Mouse (Mus musculus) left cerebral cortex, postnatal 10 days (tissue): Measurements from ENCODE around the gene Smg7. TPM values are rescaled to one million over a fixed set of nuclear protein-coding genes. Genes with fewer than 3 reads are reported as not detected.

Experiments
- DNase-seq, 2 experiments: peaks; one replicate each; pipeline ENCODE4 v3.0.0; 2021 to 2022; ENCODE audit warnings: low spot score in 2 of 2, mixed read lengths in 1 of 2; ENCODE audit errors: extremely low spot score in 1 of 2
- intact Hi-C: fragments of 180-260 bp; cut with DNase I; formaldehyde crosslinking; loops from one replicate; pipeline ENCODE4 v1.15.1; 2025
- total RNA-seq, 2 experiments: library from RNA; stranded (reverse); gene quantifications; 2 replicates each; pipeline ENCODE4 v1.2.3; 2021

Smg7 gene
- total RNA-seq, 2 experiments from 2014 or later, result 77.0 to 81.3 TPM

- intact Hi-C loops, result no loop called here
- no peak for DNase-seq
Measured at GRCm38 (mm10) chr1:152790254-152790653, 112.2 kb downstream of the Smg7 start.

GRCm38 (mm10) chr1:152788121-152788660 is 114.3 kb downstream of the Smg7 start:
- DNase-seq, result no peak
- intact Hi-C loops, result no loop called here

Other genes starting within 250 kb of the Smg7 start
- not detected for gene Apobec4, start 152.1 kb downstream of the Smg7 start, total RNA-seq
- gene Rgl1, start 136.3 kb downstream of the Smg7 start, total RNA-seq, result 10 to 100 TPM; 85.2 to 86.9 TPM
- gene Arpc5, start 136.1 kb downstream of the Smg7 start, total RNA-seq, result 100 to 1,000 TPM; 210 to 213 TPM
- 1 to 10 TPM; 2.4 to 2.8 TPM for gene Ncf2, start 102.5 kb downstream of the Smg7 start, total RNA-seq
- 100 to 1,000 TPM; 136 to 140 TPM for gene Nmnat2, start 52.3 kb upstream of the Smg7 start, total RNA-seq